Mouse (Mus musculus): ENCODE data around the gene Mcoln2.

GRCm38 (mm10) chr3:146184992-146185657, 35.5 kb downstream of the Mcoln2 start:
- no peak for TF ChIP-seq GATA1 (IDR thresholded peaks at IDR 0.05; ENCODE audit: borderline replicate concordance, low read length)
- TF ChIP-seq FLI1 (IDR thresholded peaks at IDR 0.05; ENCODE audit: low read length): no peak
